Mouse (Mus musculus): ENCODE data around the gene Slc17a3. TPM values are rescaled to one million over a fixed set of nuclear protein-coding genes. Genes with fewer than 3 reads are reported as not detected.
A peak's percentile ranks its signal among the peaks of the same experiment; 100 is the strongest.

The Slc17a3 gene
- polyA plus RNA-seq, 1 experiment from 2014 or later = 6.0 TPM

DNA sequence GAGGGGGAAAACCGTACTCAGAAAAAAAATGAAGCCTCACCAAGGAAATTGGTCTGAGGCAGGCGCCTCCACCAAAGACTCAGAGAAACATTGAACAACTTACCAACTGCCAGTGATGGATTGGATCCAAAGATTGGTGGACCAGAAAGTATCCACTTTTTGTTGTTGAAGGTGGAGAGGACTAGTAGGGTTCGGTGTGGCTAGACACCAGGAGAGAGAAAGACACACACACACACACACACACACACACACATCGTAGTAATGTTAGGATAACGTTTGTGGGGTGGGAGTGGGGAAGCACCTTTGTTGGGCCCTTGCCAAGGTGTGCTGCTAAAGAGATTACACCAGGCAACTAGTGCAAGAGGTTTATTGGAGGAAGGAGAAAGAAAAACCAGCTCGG is 27.8 kb downstream of the Slc17a3 start:
- H3K9me3 ChIP-seq (ENCODE audit: low read length) = no peaks in the 10 kb centered on the region
- H3K27ac ChIP-seq (ENCODE audit: low read depth) = peak overlapping the region; percentile 81
- 66% methylated on average over 6 of the region's 6 CpGs for WGBS (ENCODE audit: insufficient replicate concordance)
- no peaks in the 10 kb centered on the region for H3K27me3 ChIP-seq (ENCODE audit: insufficient read depth, low read length)
- peak overlapping the region; percentile 60 for H3K4me2 ChIP-seq (ENCODE audit: low read depth, low read length)
- TF ChIP-seq EP300 (IDR thresholded peaks at IDR 0.05; ENCODE audit: low read depth) = no peak
- TF ChIP-seq CTCF (IDR thresholded peaks at IDR 0.05; ENCODE audit: low read depth) = no peak
- ATAC-seq (peak; percentile 60), DNase-seq (peak; percentile 29)
- no peaks in the 10 kb centered on the region for H3K36me3 ChIP-seq (replicated peaks; ENCODE audit: insufficient read depth, low read length)
- H3K9ac ChIP-seq (replicated peaks) = peak overlapping the region; percentile 5; the same call in 1 of the 2 replicates
- peak overlapping the region; percentile 16; the same call in 1 of the 2 replicates for H3K4me3 ChIP-seq (ENCODE audit: low read depth, low read length)
- H3K4me1 ChIP-seq (ENCODE audit: insufficient read depth) = peaks cover 11% of the 10 kb centered on the region

DNA sequence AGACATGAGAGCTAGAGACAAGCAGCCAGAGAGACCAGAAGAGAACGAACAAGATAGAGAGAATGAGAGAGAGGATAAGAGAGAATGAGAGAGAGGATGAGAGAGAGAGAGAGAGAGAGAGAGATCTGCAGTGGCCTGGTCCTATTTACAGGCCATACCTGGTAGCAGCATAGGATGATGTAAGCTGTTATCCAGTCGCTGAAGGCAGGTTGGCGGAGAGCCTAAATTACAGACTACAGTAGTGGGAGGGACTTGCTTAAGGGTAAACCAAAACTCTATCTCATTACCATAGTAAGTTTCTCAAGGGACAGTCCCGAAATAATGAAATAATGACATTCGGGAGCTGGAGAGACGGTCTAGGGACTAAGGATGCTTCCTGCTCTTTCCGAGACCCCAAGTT is 28.2 kb downstream of the Slc17a3 start, which contains the start of gene Slc17a1:
Slc17a1 (plus strand) TSS at position 346 of the 400 bp plus-strand sequence.
- peak; percentile 86 for ATAC-seq
- Histone ChIP-seq H3K27me3 (ENCODE audit: insufficient read depth, low read length) (no peaks in the 10 kb centered on the region), H3K4me2 (ENCODE audit: low read depth, low read length) (peak within 1 kb of the TSS; percentile 60), H3K4me1 (ENCODE audit: insufficient read depth) (peaks cover 11% of the 10 kb centered on the region), H3K9me3 (ENCODE audit: low read length) (no peaks in the 10 kb centered on the region), H3K9ac (replicated peaks) (peak within 1 kb of the TSS; percentile 5; the same call in 1 of the 2 replicates), H3K4me3 (ENCODE audit: low read depth, low read length) (peak within 1 kb of the TSS; percentile 16), H3K36me3 (replicated peaks; ENCODE audit: insufficient read depth, low read length) (no peaks in the 10 kb centered on the region), H3K27ac (ENCODE audit: low read depth) (peak within 1 kb of the TSS; percentile 81)
- peak; percentile 51 for DNase-seq
- TF ChIP-seq CTCF (IDR thresholded peaks at IDR 0.05; ENCODE audit: low read depth) = no peak
- no peak for TF ChIP-seq EP300 (IDR thresholded peaks at IDR 0.05; ENCODE audit: low read depth)
- 62% methylated on average over 7 of the region's 7 CpGs for WGBS (ENCODE audit: insufficient replicate concordance)

DNA sequence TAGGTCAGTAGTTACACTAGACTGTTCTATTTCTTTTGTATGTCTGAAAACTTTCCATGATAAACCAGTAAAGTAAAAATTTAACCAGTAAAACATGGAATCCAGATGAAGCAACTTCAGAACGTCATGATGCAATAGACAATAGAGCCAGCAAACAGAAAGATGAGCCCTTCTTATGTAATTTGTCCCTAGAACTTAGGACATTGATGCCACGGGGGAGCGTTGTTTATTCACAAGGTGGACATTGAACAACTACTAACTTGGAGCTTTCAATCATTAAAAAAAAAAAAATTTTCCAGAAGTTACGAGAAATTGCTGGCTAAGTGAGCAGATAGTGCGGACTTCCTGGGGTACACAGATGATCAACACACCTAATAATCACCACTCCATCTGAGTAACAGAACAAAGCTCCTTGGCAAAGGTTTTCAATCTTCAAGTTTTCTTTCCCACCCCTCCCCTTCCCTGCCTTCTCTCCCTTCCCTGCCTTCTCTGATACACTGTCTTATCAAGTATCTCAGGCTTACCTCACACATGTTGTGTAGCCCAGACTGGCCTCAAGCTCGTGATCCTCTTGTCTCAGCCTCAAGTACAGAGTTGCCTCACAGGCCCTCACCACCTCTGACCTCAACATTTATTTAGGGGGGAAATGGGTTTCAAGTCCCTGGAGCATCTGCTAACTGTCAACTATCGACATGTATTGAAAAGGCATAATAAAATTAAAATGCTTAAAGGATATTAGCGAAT is 29.7 kb downstream of the Slc17a3 start:
- Histone ChIP-seq H3K9me3 (ENCODE audit: low read length) (no peaks in the 10 kb centered on the region), H3K27me3 (ENCODE audit: insufficient read depth, low read length) (no peaks in the 10 kb centered on the region), H3K4me3 (ENCODE audit: low read depth, low read length) (no peak overlapping the region), H3K9ac (replicated peaks) (no peak overlapping the region), H3K4me1 (ENCODE audit: insufficient read depth) (peaks cover 11% of the 10 kb centered on the region), H3K27ac (ENCODE audit: low read depth) (peak overlapping the region; percentile 83), H3K4me2 (ENCODE audit: low read depth, low read length) (no peak overlapping the region; the same call in 1 of the 2 replicates), H3K36me3 (replicated peaks; ENCODE audit: insufficient read depth, low read length) (no peaks in the 10 kb centered on the region)
- peak; percentile 28 for DNase-seq
- TF ChIP-seq EP300 (IDR thresholded peaks at IDR 0.05; ENCODE audit: low read depth) = peak; percentile 82
- no peak for TF ChIP-seq CTCF (IDR thresholded peaks at IDR 0.05; ENCODE audit: low read depth)
- ATAC-seq = peak; percentile 68
- WGBS (ENCODE audit: insufficient replicate concordance) = 51% methylated on average over 8 of the region's 8 CpGs

DNA sequence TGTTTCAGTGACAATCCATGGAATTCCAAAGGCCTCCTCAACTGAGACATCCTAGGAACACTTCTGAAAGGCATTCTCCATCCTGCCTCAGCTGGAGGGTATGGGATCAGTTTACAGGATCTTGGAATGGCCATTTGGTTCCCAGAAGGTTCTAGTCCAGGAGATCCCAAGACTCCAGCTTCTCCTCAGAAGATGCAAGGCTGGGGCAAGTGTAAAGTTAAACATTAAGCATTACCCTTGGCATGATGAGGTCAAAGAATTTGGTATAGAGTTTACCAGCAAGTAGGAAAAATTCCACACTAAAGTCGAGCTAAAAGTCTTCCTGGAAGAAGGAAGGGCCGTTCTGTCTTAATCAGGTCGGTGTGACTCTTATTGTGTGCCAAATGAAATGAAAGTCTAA is 30.8 kb downstream of the Slc17a3 start:
- WGBS (ENCODE audit: insufficient replicate concordance) = 75% methylated on average over 3 of the region's 3 CpGs
- no peaks in the 10 kb centered on the region for H3K36me3 ChIP-seq (replicated peaks; ENCODE audit: insufficient read depth, low read length)

DNA sequence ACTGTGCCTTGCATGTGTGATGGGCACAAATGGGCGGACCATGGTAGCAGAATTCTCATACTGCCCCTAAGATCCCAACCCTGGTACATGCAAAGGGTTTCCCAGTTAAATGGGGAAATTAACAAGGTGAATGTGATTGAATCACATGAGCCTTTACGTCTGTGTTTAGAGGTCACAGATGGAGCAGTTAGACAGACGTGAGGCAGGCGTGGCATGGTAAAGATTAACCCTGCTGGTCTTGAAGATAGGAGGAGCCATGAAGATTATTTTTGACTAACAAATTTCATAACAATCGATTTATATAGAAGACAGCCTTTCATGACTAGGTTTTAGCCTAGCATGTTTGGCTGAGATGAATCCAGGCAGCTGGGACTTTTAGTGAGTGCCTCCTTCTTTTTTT is 33.9 kb downstream of the Slc17a3 start:
- H3K9me3 ChIP-seq (ENCODE audit: low read length) = no peaks in the 10 kb centered on the region
- no peak overlapping the region for H3K4me2 ChIP-seq (ENCODE audit: low read depth, low read length)
- no peak overlapping the region for H3K9ac ChIP-seq (replicated peaks)
- no peak overlapping the region for H3K27ac ChIP-seq (ENCODE audit: low read depth)
- no peaks in the 10 kb centered on the region for H3K27me3 ChIP-seq (ENCODE audit: insufficient read depth, low read length)
- WGBS (ENCODE audit: insufficient replicate concordance) = 55% methylated on average over 5 of the region's 5 CpGs
- peaks cover 11% of the 10 kb centered on the region for H3K4me1 ChIP-seq (ENCODE audit: insufficient read depth)
- DNase-seq (no peak), ATAC-seq (no peak)
- H3K36me3 ChIP-seq (replicated peaks; ENCODE audit: insufficient read depth, low read length) = no peaks in the 10 kb centered on the region
- TF ChIP-seq EP300 (IDR thresholded peaks at IDR 0.05; ENCODE audit: low read depth) (peak; percentile 20; the same call in 1 of the 2 replicates), CTCF (IDR thresholded peaks at IDR 0.05; ENCODE audit: low read depth) (no peak)
- no peak overlapping the region for H3K4me3 ChIP-seq (ENCODE audit: low read depth, low read length)

More for the DNA sequence above, 30.8 kb downstream of the Slc17a3 start:
- no peak for TF ChIP-seq EP300 (IDR thresholded peaks at IDR 0.05; ENCODE audit: low read depth)
- TF ChIP-seq CTCF (IDR thresholded peaks at IDR 0.05; ENCODE audit: low read depth) = no peak
- Histone ChIP-seq H3K27me3 (ENCODE audit: insufficient read depth, low read length) (no peaks in the 10 kb centered on the region), H3K9me3 (ENCODE audit: low read length) (no peaks in the 10 kb centered on the region), H3K9ac (replicated peaks) (no peak overlapping the region), H3K4me3 (ENCODE audit: low read depth, low read length) (no peak overlapping the region), H3K4me2 (ENCODE audit: low read depth, low read length) (no peak overlapping the region), H3K4me1 (ENCODE audit: insufficient read depth) (peaks cover 11% of the 10 kb centered on the region), H3K27ac (ENCODE audit: low read depth) (peak overlapping the region; percentile 83; the same call in 1 of the 2 replicates)
- ATAC-seq = no peak
- DNase-seq = no peak

DNA sequence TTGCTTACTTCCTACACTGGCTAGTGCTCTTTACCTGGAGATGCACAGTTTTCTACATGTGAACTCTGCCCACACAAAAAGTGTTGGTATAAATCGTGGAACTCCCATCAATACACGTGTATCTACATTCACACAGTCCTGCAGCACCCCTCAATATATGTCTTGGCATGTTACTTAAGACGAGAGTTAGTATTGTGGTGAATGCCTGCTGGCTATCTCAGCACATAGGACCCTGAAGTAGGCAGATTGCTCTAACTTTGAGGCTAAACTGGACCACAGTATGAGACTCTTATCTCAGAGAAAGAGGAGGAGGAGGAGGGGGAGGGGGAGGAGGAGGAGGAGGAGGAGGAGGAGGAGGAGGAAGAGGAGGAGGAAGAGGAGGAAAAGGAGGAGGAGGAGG is 39.9 kb downstream of the Slc17a3 start:
- no peaks in the 10 kb centered on the region for H3K9me3 ChIP-seq (ENCODE audit: low read length)
- H3K4me3 ChIP-seq (ENCODE audit: low read depth, low read length) = no peak overlapping the region
- WGBS (ENCODE audit: insufficient replicate concordance) = 60% methylated on average over 3 of the region's 3 CpGs
- no peak for TF ChIP-seq EP300 (IDR thresholded peaks at IDR 0.05; ENCODE audit: low read depth)
- no peak for TF ChIP-seq CTCF (IDR thresholded peaks at IDR 0.05; ENCODE audit: low read depth)
- DNase-seq = no peak
- H3K27ac ChIP-seq (ENCODE audit: low read depth) = no peak overlapping the region
- no peak overlapping the region for H3K4me2 ChIP-seq (ENCODE audit: low read depth, low read length)
- H3K9ac ChIP-seq (replicated peaks) = no peak overlapping the region
- no peaks in the 10 kb centered on the region for H3K27me3 ChIP-seq (ENCODE audit: insufficient read depth, low read length)
- H3K4me1 ChIP-seq (ENCODE audit: insufficient read depth) = peaks cover 4% of the 10 kb centered on the region; the same call in 1 of the 2 replicates
- no peak for ATAC-seq
- H3K36me3 ChIP-seq (replicated peaks; ENCODE audit: insufficient read depth, low read length) = no peaks in the 10 kb centered on the region
